Mouse (Mus musculus): ENCODE results near the gene Tagln2. TPM values are rescaled to one million over a fixed set of nuclear protein-coding genes. Genes with fewer than 3 reads are reported as not detected.

The Tagln2 gene
- polyA plus RNA-seq, 1 experiment from 2014 or later = 41.1 TPM

- H3K4me2 ChIP-seq (replicated peaks; ENCODE audit: low read depth, low read length) = peak overlapping the region; percentile 61
- H3K4me3 ChIP-seq (ENCODE audit: low read depth, low read length) = no peak overlapping the region
- H3K4me1 ChIP-seq (replicated peaks; ENCODE audit: control insufficient read depth, insufficient read depth, low read length) = no peaks in the 10 kb centered on the region; the same call in 1 of the 2 replicates
- DNase-seq (ENCODE audit: low spot score) = no peak
- no peaks in the 10 kb centered on the region for H3K9me3 ChIP-seq (ENCODE audit: control insufficient read depth, low read length)
- WGBS = 55% methylated on average over 7 of the region's 7 CpGs
- H3K27ac ChIP-seq (ENCODE audit: low read depth, low read length) = no peak overlapping the region
- no peaks in the 10 kb centered on the region for H3K36me3 ChIP-seq (ENCODE audit: control insufficient read depth, insufficient read depth, low read length)
- 0 out of 2 replicates have a peak, but pooled peaks cover 2% of the 10 kb centered on the region for H3K27me3 ChIP-seq (ENCODE audit: control insufficient read depth, insufficient read depth, low read length)
- 0 out of 2 replicates have a peak, but pooled peaks have one; percentile 17 for ATAC-seq (ENCODE audit: low FRiP score)
- H3K9ac ChIP-seq (ENCODE audit: low read depth, low read length) = no peak overlapping the region
Observed at GRCm38 (mm10) chr1:172551009-172551408, 51.2 kb downstream of the Tagln2 start.

GRCm38 (mm10) chr1:172552623-172553022 is 52.8 kb downstream of the Tagln2 start:
- Histone ChIP-seq H3K27me3 (ENCODE audit: control insufficient read depth, insufficient read depth, low read length) (0 out of 2 replicates have a peak, but pooled peaks cover 2% of the 10 kb centered on the region), H3K9me3 (ENCODE audit: control insufficient read depth, low read length) (no peaks in the 10 kb centered on the region), H3K4me2 (replicated peaks; ENCODE audit: low read depth, low read length) (no peak overlapping the region), H3K4me1 (replicated peaks; ENCODE audit: control insufficient read depth, insufficient read depth, low read length) (no peaks in the 10 kb centered on the region; the same call in 1 of the 2 replicates), H3K9ac (ENCODE audit: low read depth, low read length) (no peak overlapping the region), H3K27ac (ENCODE audit: low read depth, low read length) (no peak overlapping the region), H3K36me3 (ENCODE audit: control insufficient read depth, insufficient read depth, low read length) (no peaks in the 10 kb centered on the region), H3K4me3 (ENCODE audit: low read depth, low read length) (no peak overlapping the region)
- DNase-seq (ENCODE audit: low spot score) (no peak), ATAC-seq (ENCODE audit: low FRiP score) (no peak)
- 46% methylated on average over 1 of the region's 1 CpGs for whole genome bisulfite sequencing

GRCm38 (mm10) chr1:172555638-172556037 is 55.8 kb downstream of the Tagln2 start, which contains the start of gene Vsig8:
Gene Vsig8 (plus strand): TSS chr1:172555938.
- Histone ChIP-seq H3K9me3 (ENCODE audit: control insufficient read depth, low read length) (no peaks in the 10 kb centered on the region), H3K9ac (ENCODE audit: low read depth, low read length) (no peak within 1 kb of the TSS), H3K4me1 (replicated peaks; ENCODE audit: control insufficient read depth, insufficient read depth, low read length) (no peaks in the 10 kb centered on the region), H3K36me3 (ENCODE audit: control insufficient read depth, insufficient read depth, low read length) (no peaks in the 10 kb centered on the region), H3K4me2 (replicated peaks; ENCODE audit: low read depth, low read length) (no peak within 1 kb of the TSS), H3K27me3 (ENCODE audit: control insufficient read depth, insufficient read depth, low read length) (peaks cover 5% of the 10 kb centered on the region), H3K4me3 (ENCODE audit: low read depth, low read length) (no peak within 1 kb of the TSS), H3K27ac (ENCODE audit: low read depth, low read length) (no peak within 1 kb of the TSS)
- WGBS = 78% methylated on average over 11 of the region's 11 CpGs
- no peak for DNase-seq (ENCODE audit: low spot score)
- no peak for ATAC-seq (ENCODE audit: low FRiP score)

Other genes starting within 250 kb of the Tagln2 start
- gene Atp1a4, start 241.6 kb upstream of the Tagln2 start, polyA plus RNA-seq (2014; fragmentation: Nextera tagmentation; extraction: Ambion mirVana) = 0.06 TPM in 1 of 2 replicates, not detected in the other
- 123 and 136 TPM in 2 replicates for gene Igsf8, start 238.4 kb upstream of the Tagln2 start, polyA plus RNA-seq (2014; fragmentation: Nextera tagmentation; extraction: Ambion mirVana)
- gene Atp1a2, start 202.0 kb upstream of the Tagln2 start, polyA plus RNA-seq (2014; fragmentation: Nextera tagmentation; extraction: Ambion mirVana) = 1.9 and 2.6 TPM in 2 replicates
- gene Kcnj9, start 170.7 kb upstream of the Tagln2 start, polyA plus RNA-seq (2014; fragmentation: Nextera tagmentation; extraction: Ambion mirVana) = 0.17 and 0.46 TPM in 2 replicates
- gene Kcnj10, start 158.8 kb upstream of the Tagln2 start, polyA plus RNA-seq (2014; fragmentation: Nextera tagmentation; extraction: Ambion mirVana) = 0.73 TPM in 2 replicates
- gene Pigm, start 123.5 kb upstream of the Tagln2 start, polyA plus RNA-seq (2014; fragmentation: Nextera tagmentation; extraction: Ambion mirVana) = 11.0 and 11.8 TPM in 2 replicates
- gene Slamf9, start 24.7 kb upstream of the Tagln2 start, polyA plus RNA-seq (2014; fragmentation: Nextera tagmentation; extraction: Ambion mirVana) = 0.34 and 0.40 TPM in 2 replicates
- gene Igsf9, start 18.3 kb upstream of the Tagln2 start, polyA plus RNA-seq (2014; fragmentation: Nextera tagmentation; extraction: Ambion mirVana) = 38.3 and 47.8 TPM in 2 replicates
- gene Cfap45, start 20.8 kb downstream of the Tagln2 start, polyA plus RNA-seq (2014; fragmentation: Nextera tagmentation; extraction: Ambion mirVana) = 3.7 and 4.8 TPM in 2 replicates
- not detected in 2 replicates for gene Vsig8, start 55.9 kb downstream of the Tagln2 start, polyA plus RNA-seq (2014; fragmentation: Nextera tagmentation; extraction: Ambion mirVana)
- gene Slamf8, start 90.5 kb downstream of the Tagln2 start, polyA plus RNA-seq (2014; fragmentation: Nextera tagmentation; extraction: Ambion mirVana) = not detected in 2 replicates
- gene Fcrl6, start 102.5 kb downstream of the Tagln2 start, polyA plus RNA-seq (2014; fragmentation: Nextera tagmentation; extraction: Ambion mirVana) = 0.22 and 0.35 TPM in 2 replicates
- 9.4 TPM in 2 replicates for gene Dusp23, start 132.9 kb downstream of the Tagln2 start, polyA plus RNA-seq (2014; fragmentation: Nextera tagmentation; extraction: Ambion mirVana)
- 0.28 TPM in 1 of 2 replicates, not detected in the other for gene Crp, start 198.0 kb downstream of the Tagln2 start, polyA plus RNA-seq (2014; fragmentation: Nextera tagmentation; extraction: Ambion mirVana)